In the genomic region with DNA sequence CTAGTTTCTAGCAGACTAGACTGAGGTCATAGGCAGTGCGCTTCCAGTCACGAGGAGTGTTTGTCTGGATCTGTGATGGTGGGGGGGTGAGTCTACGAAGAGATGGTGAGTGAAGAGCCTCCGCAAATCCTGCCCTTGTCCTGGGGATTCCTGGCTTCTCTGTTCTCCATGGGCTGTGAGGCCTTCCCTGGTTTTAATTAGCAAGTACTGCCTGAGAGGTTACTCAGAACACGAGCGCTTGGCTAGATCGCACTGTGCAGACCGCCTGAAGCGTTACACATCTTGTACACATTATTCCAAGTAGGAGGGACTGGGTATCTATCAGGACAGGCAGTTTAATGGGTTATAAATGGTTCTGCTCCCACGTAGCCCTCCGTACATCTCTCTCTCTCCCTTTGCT, we compare ENCODE assay signal across 15 mouse cellular contexts.
A peak's percentile ranks its signal among the peaks of the same experiment; 100 is the strongest.
DNase-seq lines count a peak whose midpoint lies in the region; ATAC-seq and TF ChIP-seq lines count a peak whose summit lies in the region.
"Had no signal": no experiment of that assay in that cellular context is flagged by ENCODE, and none has a peak within 500 bp of the region (broad histone marks: within the 10 kb centered on the region; RNA-seq: fewer than 3 reads in every experiment).

No protein-coding gene starts in this region.

- no peaks in the 10 kb centered on the region for H3K9me3 ChIP-seq in lung, embryonic 15.5 days
- no peaks in the 10 kb centered on the region for H3K9me3 ChIP-seq in embryonic facial prominence, embryonic 12.5 days
- H3K9me3 ChIP-seq: heart, embryonic 10.5 days; hindbrain, embryonic 10.5 days; midbrain, embryonic 10.5 days had no signal

- no peaks in the 10 kb centered on the region for H3K27me3 ChIP-seq in lung, embryonic 15.5 days
- peaks cover 5% of the 10 kb centered on the region; the same call in 1 of the 2 replicates for H3K27me3 ChIP-seq in embryonic facial prominence, embryonic 12.5 days
- no peaks in the 10 kb centered on the region for H3K27me3 ChIP-seq in cerebellum, adult 2 months (ENCODE audit: control insufficient read depth, insufficient read depth, low read length)

- H3K4me2 ChIP-seq in lung, embryonic 15.5 days: no peak overlapping the region
- H3K4me2 ChIP-seq in embryonic facial prominence, embryonic 12.5 days (replicated peaks): no peak overlapping the region

- peaks cover 86% of the 10 kb centered on the region for H3K4me1 ChIP-seq in lung, embryonic 15.5 days
- peaks cover 43% of the 10 kb centered on the region for H3K4me1 ChIP-seq in lung, adult 2 months (ENCODE audit: control insufficient read depth, insufficient read depth, low read length)
- H3K4me1 ChIP-seq in embryonic facial prominence, embryonic 12.5 days: peaks cover 74% of the 10 kb centered on the region
- H3K4me1 ChIP-seq in cerebellum, adult 2 months (ENCODE audit: control insufficient read depth, insufficient read depth, low read length): peaks cover 41% of the 10 kb centered on the region

- no peak overlapping the region for H3K9ac ChIP-seq in lung, embryonic 15.5 days
- H3K9ac ChIP-seq in embryonic facial prominence, embryonic 12.5 days: no peak overlapping the region

- DNase-seq in lung, adult 2 months: no peak
- DNase-seq in forelimb bud, embryonic 11.5 days (ENCODE audit: low read depth, low spot score): peak; percentile 73
- peak; percentile 67 for DNase-seq in mesoderm, embryonic 11.5 days (ENCODE audit: low read depth, low spot score)
- no peak for DNase-seq in cerebellum, adult 2 months
- DNase-seq in cerebellum, adult 9-10 months: no peak
- DNase-seq in frontal cortex, postnatal 10 days (ENCODE audit: low spot score in 2 of 2): no peak
- DNase-seq: B cell, adult 2 months; kidney, adult 9 months; liver had no signal

- 0 out of 2 replicates have a peak overlapping the region, but pooled peaks have one; percentile 4 for H3K27ac ChIP-seq in lung, embryonic 15.5 days
- H3K27ac ChIP-seq in embryonic facial prominence, embryonic 12.5 days: peak overlapping the region; percentile 66
- no peak overlapping the region for H3K27ac ChIP-seq in cerebellum, adult 2 months (ENCODE audit: insufficient read depth, low read length)
- H3K27ac ChIP-seq: heart, embryonic 10.5 days; hindbrain, embryonic 10.5 days; left cerebral cortex, adult 2 months; midbrain, embryonic 10.5 days had no signal

- TF ChIP-seq CTCF in lung, adult 2 months (IDR thresholded peaks at IDR 0.05; ENCODE audit: insufficient read depth, low read length): no peak
- TF ChIP-seq CTCF in cerebellum, adult 2 months (IDR thresholded peaks at IDR 0.05; ENCODE audit: borderline replicate concordance, insufficient read depth, low read depth, low read length): no peak

- no peaks in the 10 kb centered on the region for H3K36me3 ChIP-seq in lung, embryonic 15.5 days
- no peaks in the 10 kb centered on the region for H3K36me3 ChIP-seq in embryonic facial prominence, embryonic 12.5 days
- H3K36me3 ChIP-seq: heart, embryonic 10.5 days; hindbrain, embryonic 10.5 days; midbrain, embryonic 10.5 days had no signal

- no peak overlapping the region for H3K4me3 ChIP-seq in lung, embryonic 15.5 days
- no peak overlapping the region for H3K4me3 ChIP-seq in lung, adult 2 months (replicated peaks; ENCODE audit: extremely low read depth, low read depth, low read length)
- H3K4me3 ChIP-seq in embryonic facial prominence, embryonic 12.5 days: no peak overlapping the region
- H3K4me3 ChIP-seq in cerebellum, adult 2 months (replicated peaks; ENCODE audit: insufficient read depth, low read depth, low read length): no peak overlapping the region
- H3K4me3 ChIP-seq: heart, embryonic 10.5 days; hindbrain, embryonic 10.5 days; left cerebral cortex, adult 2 months; midbrain, embryonic 10.5 days had no signal

- no peak for TF ChIP-seq POLR2A in lung, adult 2 months (IDR thresholded peaks at IDR 0.05; ENCODE audit: borderline replicate concordance, extremely low read depth, low read depth, low read length)
- no peak for TF ChIP-seq POLR2A in cerebellum, adult 2 months (IDR thresholded peaks at IDR 0.05; ENCODE audit: borderline replicate concordance, insufficient read depth, low read length)

- no peak for ATAC-seq in lung, embryonic 15.5 days (ENCODE audit: borderline replicate concordance, extremely low read depth, low FRiP score, low TSS enrichment)
- ATAC-seq in embryonic facial prominence, embryonic 12.5 days (ENCODE audit: insufficient number of reproducible peaks, insufficient read depth, low FRiP score, low TSS enrichment): peak; percentile 66

- 61% methylated on average over 11 of the region's 11 CpGs for WGBS in lung, embryonic 15.5 days
- WGBS in lung, adult 2 months: 88% methylated on average over 11 of the region's 11 CpGs
- 29% methylated on average over 11 of the region's 11 CpGs for WGBS in embryonic facial prominence, embryonic 12.5 days
- WGBS in cerebellum, adult 2 months: 97% methylated on average over 11 of the region's 11 CpGs

Comparison
In these comparisons a context has a peak if more than half of its experiments do, and no peak if none do; other contexts are left out.
1. DNase-seq: peak in forelimb bud, embryonic 11.5 days (single experiment) and mesoderm, embryonic 11.5 days (single experiment); none in lung, adult 2 months (single experiment), cerebellum, adult 2 months (0 of 2), cerebellum, adult 9-10 months (single experiment) and frontal cortex, postnatal 10 days (0 of 2).